ENCODE assay signal across 8 mouse cellular contexts in the genomic region with DNA sequence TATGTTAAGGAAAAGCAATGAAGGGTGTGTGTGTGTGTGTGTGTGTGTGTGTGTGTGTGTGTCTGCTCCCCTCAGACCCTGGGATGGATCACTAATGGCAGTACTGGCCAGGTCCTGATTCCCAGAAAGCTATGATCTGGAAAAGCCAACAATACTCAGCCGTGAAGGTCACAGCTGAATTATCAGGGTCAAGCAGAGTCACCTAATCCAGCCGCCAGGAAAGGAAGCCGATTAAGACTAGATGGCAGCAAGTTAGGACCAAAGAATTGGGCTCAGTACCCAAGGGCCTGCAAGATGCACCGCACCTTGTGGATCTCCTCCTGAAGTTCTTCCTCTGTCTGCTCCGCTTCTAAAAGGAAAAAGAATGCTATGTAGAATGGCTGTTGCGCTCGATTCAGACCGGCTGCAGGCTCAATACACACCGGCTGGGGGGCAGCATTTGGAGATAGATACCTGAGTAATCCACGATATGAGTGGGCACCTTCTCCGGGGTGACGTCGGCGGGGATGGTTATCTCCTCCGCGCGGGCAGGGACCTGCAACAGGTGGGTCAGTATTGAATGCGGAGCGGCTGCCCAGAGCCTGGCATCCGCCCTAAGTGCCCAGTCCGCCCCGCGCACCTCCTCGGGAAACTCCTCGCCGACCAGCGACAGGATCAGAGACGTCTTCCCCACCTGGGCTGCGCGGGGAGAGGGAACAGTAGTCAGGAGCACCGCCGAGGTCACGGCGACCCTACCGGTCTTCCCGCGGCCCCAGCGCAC. TPM values are rescaled to one million over a fixed set of nuclear protein-coding genes. Genes with fewer than 3 reads are reported as not detected.
DNase-seq lines count a peak whose midpoint lies in the region; ATAC-seq lines count a peak whose summit lies in the region.

No protein-coding gene starts in this region.

- peaks cover 37% of the 10 kb centered on the region for H3K36me3 ChIP-seq in heart, embryonic 16.5 days (ENCODE audit: control insufficient read depth, insufficient read depth)
- peaks cover 22% of the 10 kb centered on the region for H3K36me3 ChIP-seq in forebrain, embryonic 11.5 days (ENCODE audit: control insufficient read depth, insufficient read depth, low read length)
- H3K36me3 ChIP-seq in limb, embryonic 12.5 days = peaks cover 78% of the 10 kb centered on the region
- H3K36me3 ChIP-seq in neural tube, embryonic 13.5 days = peaks cover 68% of the 10 kb centered on the region

- peak overlapping the region; percentile 79 for H3K4me2 ChIP-seq in heart, embryonic 16.5 days (ENCODE audit: low read depth, low read length)
- H3K4me2 ChIP-seq in forebrain, embryonic 11.5 days (ENCODE audit: low read depth, low read length, severe bottlenecking) = peak overlapping the region; percentile 97
- H3K4me2 ChIP-seq in limb, embryonic 12.5 days = peak overlapping the region; percentile 90
- peak overlapping the region; percentile 95 for H3K4me2 ChIP-seq in neural tube, embryonic 13.5 days

- H3K4me3 ChIP-seq in heart, embryonic 16.5 days (ENCODE audit: low read length) = peak overlapping the region; percentile 94
- peak overlapping the region; percentile 83 for H3K4me3 ChIP-seq in forebrain, embryonic 11.5 days (ENCODE audit: low read depth, low read length)
- peak overlapping the region; percentile 88 for H3K4me3 ChIP-seq in limb, embryonic 12.5 days (replicated peaks)
- H3K4me3 ChIP-seq in neural tube, embryonic 13.5 days = peak overlapping the region; percentile 86

- H3K27ac ChIP-seq in heart, embryonic 16.5 days (ENCODE audit: low read length) = peak overlapping the region; percentile 91
- H3K27ac ChIP-seq in forebrain, embryonic 11.5 days (ENCODE audit: low read depth, low read length) = peak overlapping the region; percentile 25; the same call in 1 of the 2 replicates
- H3K27ac ChIP-seq in limb, embryonic 12.5 days = peak overlapping the region; percentile 88
- H3K27ac ChIP-seq in neural tube, embryonic 13.5 days (replicated peaks) = peak overlapping the region; percentile 69

- intact Hi-C loops in left cerebral cortex, postnatal 14 days (cut with DNase I) = no loop called here

- DNase-seq in heart, postnatal 4 days = no peak
- DNase-seq in NIH3T3 (ENCODE audit: low read depth) = peak; percentile 14
- no peak for DNase-seq in forebrain, embryonic 11.5 days (ENCODE audit: low spot score)
- DNase-seq in gastrocnemius, postnatal 25 days = no peak
- DNase-seq in left cerebral cortex, postnatal 14 days (ENCODE audit: low spot score in 2 of 2) = no peak

- H3K9me3 ChIP-seq in heart, embryonic 16.5 days (replicated peaks; ENCODE audit: control insufficient read depth, low read length) = no peaks in the 10 kb centered on the region
- H3K9me3 ChIP-seq in forebrain, embryonic 11.5 days (ENCODE audit: control insufficient read depth, low read length) = no peaks in the 10 kb centered on the region
- no peaks in the 10 kb centered on the region for H3K9me3 ChIP-seq in limb, embryonic 12.5 days
- H3K9me3 ChIP-seq in neural tube, embryonic 13.5 days = no peaks in the 10 kb centered on the region

- no peaks in the 10 kb centered on the region for H3K27me3 ChIP-seq in heart, embryonic 16.5 days (ENCODE audit: control insufficient read depth, insufficient read depth, low read length)
- H3K27me3 ChIP-seq in forebrain, embryonic 11.5 days (ENCODE audit: control insufficient read depth, insufficient read depth, low read length) = no peaks in the 10 kb centered on the region
- H3K27me3 ChIP-seq in limb, embryonic 12.5 days = no peaks in the 10 kb centered on the region
- H3K27me3 ChIP-seq in neural tube, embryonic 13.5 days = no peaks in the 10 kb centered on the region

- peak; percentile 29 for ATAC-seq in heart, embryonic 16.5 days (replicated peaks; ENCODE audit: extremely low read depth, insufficient read depth, low FRiP score)
- ATAC-seq in forebrain, embryonic 11.5 days (replicated peaks; ENCODE audit: low FRiP score) = 0 out of 2 replicates have a peak, but pooled peaks have one; percentile 4
- ATAC-seq in limb, embryonic 12.5 days (ENCODE audit: insufficient number of reproducible peaks, insufficient read depth, low FRiP score, low TSS enrichment, low read depth) = peak; percentile 16; the same call in 1 of the 2 replicates
- peak; percentile 38 for ATAC-seq in neural tube, embryonic 13.5 days (ENCODE audit: low read depth)

- H3K9ac ChIP-seq in heart, embryonic 16.5 days (ENCODE audit: low read length) = peak overlapping the region; percentile 96
- peak overlapping the region; percentile 84 for H3K9ac ChIP-seq in forebrain, embryonic 11.5 days (ENCODE audit: low read length)
- H3K9ac ChIP-seq in limb, embryonic 12.5 days (replicated peaks) = peak overlapping the region; percentile 87
- H3K9ac ChIP-seq in neural tube, embryonic 13.5 days = peak overlapping the region; percentile 86

- H3K4me1 ChIP-seq in heart, embryonic 16.5 days (ENCODE audit: control insufficient read depth, insufficient read depth, low read length) = peaks cover 12% of the 10 kb centered on the region
- H3K4me1 ChIP-seq in forebrain, embryonic 11.5 days (replicated peaks; ENCODE audit: control insufficient read depth, insufficient read depth, low read length) = peaks cover 6% of the 10 kb centered on the region
- peaks cover 16% of the 10 kb centered on the region for H3K4me1 ChIP-seq in limb, embryonic 12.5 days (replicated peaks)
- H3K4me1 ChIP-seq in neural tube, embryonic 13.5 days (replicated peaks) = peaks cover 23% of the 10 kb centered on the region

- 1% methylated on average over 38 of the region's 38 CpGs for WGBS in heart, embryonic 16.5 days
- WGBS in forebrain, embryonic 11.5 days = 3% methylated on average over 38 of the region's 38 CpGs
- 3% methylated on average over 38 of the region's 38 CpGs for WGBS in limb, embryonic 12.5 days
- WGBS in neural tube, embryonic 13.5 days = 3% methylated on average over 38 of the region's 38 CpGs

RNA-seq across cellular contexts. Expression of gene Rhot2, which starts 0.8 kb away (rescaled TPM):
- 31.6 and 32.7 TPM in 2 replicates for polyA plus RNA-seq in heart, embryonic 16.5 days (2015; fragmentation: Nextera tagmentation; extraction: Ambion mirVana)
- 10 to 100 TPM; 77.1 to 78.4 TPM for total RNA-seq in heart, postnatal 4 days (2021)
- 9.1 and 12.2 TPM in 2 replicates for polyA plus RNA-seq in forebrain, embryonic 11.5 days (2014; fragmentation: Nextera tagmentation; extraction: Ambion mirVana)
- polyA plus RNA-seq in limb, embryonic 12.5 days (2016; fragmentation: Nextera tagmentation; extraction: Ambion mirVana) = 23.6 and 26.9 TPM in 2 replicates
- polyA plus RNA-seq in neural tube, embryonic 13.5 days (2015; fragmentation: Nextera tagmentation; extraction: Ambion mirVana) = 15.4 and 18.3 TPM in 2 replicates
- total RNA-seq in gastrocnemius, postnatal 25 days (2021) = 10 to 100 TPM; 54.4 to 76.1 TPM
- 10 to 100 TPM; 81.9 to 84.9 TPM for total RNA-seq in left cerebral cortex, postnatal 14 days (2021)

RNA-seq across cellular contexts. Expression of gene Gm20683, which starts 2.3 kb away (rescaled TPM):
- 2.0 and 2.5 TPM in 2 replicates for polyA plus RNA-seq in heart, embryonic 16.5 days (2015; fragmentation: Nextera tagmentation; extraction: Ambion mirVana)
- total RNA-seq in heart, postnatal 4 days (2021) = 1 to 10 TPM; 1.8 to 2.6 TPM
- 1.6 and 1.9 TPM in 2 replicates for polyA plus RNA-seq in forebrain, embryonic 11.5 days (2014; fragmentation: Nextera tagmentation; extraction: Ambion mirVana)
- polyA plus RNA-seq in limb, embryonic 12.5 days (2016; fragmentation: Nextera tagmentation; extraction: Ambion mirVana) = 1.6 and 2.0 TPM in 2 replicates
- 6.9 and 7.5 TPM in 2 replicates for polyA plus RNA-seq in neural tube, embryonic 13.5 days (2015; fragmentation: Nextera tagmentation; extraction: Ambion mirVana)
- 10 to 100 TPM; 13.8 to 16.5 TPM for total RNA-seq in gastrocnemius, postnatal 25 days (2021)
- total RNA-seq in left cerebral cortex, postnatal 14 days (2021) = 10 to 100 TPM; 29.0 to 29.5 TPM

RNA-seq across cellular contexts. Expression of gene Rhbdl1, which starts 6.7 kb away (rescaled TPM):
- 1.6 and 1.7 TPM in 2 replicates for polyA plus RNA-seq in heart, embryonic 16.5 days (2015; fragmentation: Nextera tagmentation; extraction: Ambion mirVana)
- total RNA-seq in heart, postnatal 4 days (2021) = 1 to 10 TPM; 2.0 to 2.5 TPM
- 2.1 and 2.7 TPM in 2 replicates for polyA plus RNA-seq in forebrain, embryonic 11.5 days (2014; fragmentation: Nextera tagmentation; extraction: Ambion mirVana)
- 1.4 and 1.7 TPM in 2 replicates for polyA plus RNA-seq in limb, embryonic 12.5 days (2016; fragmentation: Nextera tagmentation; extraction: Ambion mirVana)
- 18.9 and 21.1 TPM in 2 replicates for polyA plus RNA-seq in neural tube, embryonic 13.5 days (2015; fragmentation: Nextera tagmentation; extraction: Ambion mirVana)
- total RNA-seq in gastrocnemius, postnatal 25 days (2021) = 10 to 100 TPM; 18.3 to 20.8 TPM
- total RNA-seq in left cerebral cortex, postnatal 14 days (2021) = 10 to 100 TPM; 85.8 to 89.7 TPM

RNA-seq across cellular contexts. Expression of gene Stub1, which starts 10.6 kb away (rescaled TPM):
- polyA plus RNA-seq in heart, embryonic 16.5 days (2015; fragmentation: Nextera tagmentation; extraction: Ambion mirVana) = 292 and 304 TPM in 2 replicates
- total RNA-seq in heart, postnatal 4 days (2021) = 100 to 1,000 TPM; 149 to 158 TPM
- polyA plus RNA-seq in forebrain, embryonic 11.5 days (2014; fragmentation: Nextera tagmentation; extraction: Ambion mirVana) = 322 and 358 TPM in 2 replicates
- 313 TPM in 2 replicates for polyA plus RNA-seq in limb, embryonic 12.5 days (2016; fragmentation: Nextera tagmentation; extraction: Ambion mirVana)
- 284 and 316 TPM in 2 replicates for polyA plus RNA-seq in neural tube, embryonic 13.5 days (2015; fragmentation: Nextera tagmentation; extraction: Ambion mirVana)
- total RNA-seq in gastrocnemius, postnatal 25 days (2021) = 10 to 100 TPM; 76.9 to 84.4 TPM
- total RNA-seq in left cerebral cortex, postnatal 14 days (2021) = 100 to 1,000 TPM; 160 to 166 TPM

RNA-seq across cellular contexts. Expression of gene Jmjd8, which starts 15.1 kb away (rescaled TPM):
- 35.0 and 36.6 TPM in 2 replicates for polyA plus RNA-seq in heart, embryonic 16.5 days (2015; fragmentation: Nextera tagmentation; extraction: Ambion mirVana)
- total RNA-seq in heart, postnatal 4 days (2021) = 10 to 100 TPM; 34.7 to 37.4 TPM
- 50.6 and 59.2 TPM in 2 replicates for polyA plus RNA-seq in forebrain, embryonic 11.5 days (2014; fragmentation: Nextera tagmentation; extraction: Ambion mirVana)
- polyA plus RNA-seq in limb, embryonic 12.5 days (2016; fragmentation: Nextera tagmentation; extraction: Ambion mirVana) = 56.4 and 63.4 TPM in 2 replicates
- 55.2 and 60.6 TPM in 2 replicates for polyA plus RNA-seq in neural tube, embryonic 13.5 days (2015; fragmentation: Nextera tagmentation; extraction: Ambion mirVana)
- total RNA-seq in gastrocnemius, postnatal 25 days (2021) = 10 to 100 TPM; 14.3 to 18.9 TPM
- 10 to 100 TPM; 59.1 to 59.6 TPM for total RNA-seq in left cerebral cortex, postnatal 14 days (2021)

Comparison
In these comparisons a context has a peak if more than half of its experiments do, and no peak if none do; other contexts are left out.
1. H3K27ac ChIP-seq: peak in every context shown above with its lines; median percentile 91 in heart, embryonic 16.5 days; 88 in limb, embryonic 12.5 days; 69 in neural tube, embryonic 13.5 days; 25 in forebrain, embryonic 11.5 days.